Mouse (Mus musculus): ENCODE measurements around the gene Tomm70a. TPM values are rescaled to one million over a fixed set of nuclear protein-coding genes. Genes with fewer than 3 reads are reported as not detected.

Tomm70a gene
- polyA plus RNA-seq, 1 experiment: 51.6 TPM

GRCm38 (mm10) chr16:57127825-57128224 lies 6.3 kb downstream of the Tomm70a start:
- H3K27me3 ChIP-seq (ENCODE audit: control insufficient read depth, insufficient read depth, low read length): no peaks in the 10 kb centered on the region
- TF ChIP-seq POLR2A (IDR thresholded peaks at IDR 0.05; ENCODE audit: borderline replicate concordance, insufficient read depth, low read length): no peak
- no peak for TF ChIP-seq CTCF (IDR thresholded peaks at IDR 0.05; ENCODE audit: borderline replicate concordance, insufficient read depth, low read depth, low read length)
- H3K4me3 ChIP-seq (replicated peaks; ENCODE audit: insufficient read depth, low read depth, low read length): no peak overlapping the region
- H3K4me1 ChIP-seq (ENCODE audit: control insufficient read depth, insufficient read depth, low read length): peaks cover 7% of the 10 kb centered on the region
- WGBS: 94% methylated on average over 2 of the region's 2 CpGs
- no peak for DNase-seq
- H3K27ac ChIP-seq (ENCODE audit: insufficient read depth, low read length): no peak overlapping the region

GRCm38 (mm10) chr16:57130752-57131400 lies 9.4 kb downstream of the Tomm70a start:
- H3K4me1 ChIP-seq (ENCODE audit: control insufficient read depth, insufficient read depth, low read length): peaks cover 2% of the 10 kb centered on the region; the same call in 1 of the 2 replicates
- no peak for DNase-seq
- no peaks in the 10 kb centered on the region for H3K27me3 ChIP-seq (ENCODE audit: control insufficient read depth, insufficient read depth, low read length)
- H3K27ac ChIP-seq (ENCODE audit: insufficient read depth, low read length): no peak overlapping the region
- no peak overlapping the region for H3K4me3 ChIP-seq (replicated peaks; ENCODE audit: insufficient read depth, low read depth, low read length)
- TF ChIP-seq CTCF (IDR thresholded peaks at IDR 0.05; ENCODE audit: borderline replicate concordance, insufficient read depth, low read depth, low read length) (no peak), POLR2A (IDR thresholded peaks at IDR 0.05; ENCODE audit: borderline replicate concordance, insufficient read depth, low read length) (no peak)
- 81% methylated on average over 3 of the region's 3 CpGs for WGBS

DNA sequence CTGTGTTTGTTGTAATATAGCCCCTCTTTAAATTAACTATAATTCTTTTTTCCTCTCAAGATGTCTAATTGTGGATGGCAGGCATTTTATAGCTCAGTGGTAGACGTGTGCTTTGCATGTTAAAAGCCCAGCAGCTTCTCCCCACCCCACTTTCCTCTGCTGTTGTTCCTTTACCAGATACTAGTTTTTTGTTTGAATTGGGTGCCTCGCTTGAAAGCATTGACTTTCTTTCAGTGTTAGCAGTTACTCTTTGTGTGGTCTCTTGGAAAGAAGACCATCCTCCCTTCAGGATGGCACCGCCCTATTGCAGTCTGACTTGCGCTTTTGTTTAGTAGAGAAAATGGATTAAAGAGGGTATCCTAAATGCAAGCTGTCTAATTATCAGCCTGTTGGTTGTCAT lies 10.0 kb downstream of the Tomm70a start:
- Histone ChIP-seq H3K27me3 (ENCODE audit: control insufficient read depth, insufficient read depth, low read length) (no peaks in the 10 kb centered on the region), H3K4me1 (ENCODE audit: control insufficient read depth, insufficient read depth, low read length) (no peaks in the 10 kb centered on the region), H3K27ac (ENCODE audit: insufficient read depth, low read length) (no peak overlapping the region), H3K4me3 (replicated peaks; ENCODE audit: insufficient read depth, low read depth, low read length) (no peak overlapping the region)
- DNase-seq: no peak
- TF ChIP-seq CTCF (IDR thresholded peaks at IDR 0.05; ENCODE audit: borderline replicate concordance, insufficient read depth, low read depth, low read length): no peak
- no peak for TF ChIP-seq POLR2A (IDR thresholded peaks at IDR 0.05; ENCODE audit: borderline replicate concordance, insufficient read depth, low read length)
- 62% methylated on average over 4 of the region's 4 CpGs for whole genome bisulfite sequencing

DNA sequence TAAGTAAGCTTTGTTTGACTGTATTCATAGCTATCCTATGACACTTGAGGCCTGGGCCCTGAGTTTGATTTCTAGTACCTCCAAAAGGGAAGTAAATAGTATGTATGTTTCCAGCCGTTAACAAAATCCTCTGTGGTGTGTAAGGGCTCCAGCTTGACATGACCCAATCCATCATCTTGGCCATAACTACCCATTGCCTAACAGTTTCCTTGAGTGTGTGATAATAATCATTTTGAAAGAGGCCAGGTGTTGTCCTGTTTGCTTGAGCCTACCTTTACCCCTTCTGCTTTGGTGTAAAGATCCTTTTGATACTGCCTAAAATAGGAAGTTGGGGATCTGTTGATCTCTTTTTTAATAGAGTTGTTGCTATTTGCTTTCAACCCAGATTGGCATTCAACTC lies 10.8 kb downstream of the Tomm70a start:
- Histone ChIP-seq H3K4me3 (replicated peaks; ENCODE audit: insufficient read depth, low read depth, low read length) (no peak overlapping the region), H3K4me1 (ENCODE audit: control insufficient read depth, insufficient read depth, low read length) (no peaks in the 10 kb centered on the region), H3K27ac (ENCODE audit: insufficient read depth, low read length) (no peak overlapping the region), H3K27me3 (ENCODE audit: control insufficient read depth, insufficient read depth, low read length) (no peaks in the 10 kb centered on the region)
- WGBS: 80% methylated on average over 1 of the region's 1 CpGs
- TF ChIP-seq CTCF (IDR thresholded peaks at IDR 0.05; ENCODE audit: borderline replicate concordance, insufficient read depth, low read depth, low read length): no peak
- no peak for TF ChIP-seq POLR2A (IDR thresholded peaks at IDR 0.05; ENCODE audit: borderline replicate concordance, insufficient read depth, low read length)
- DNase-seq: no peak

DNA sequence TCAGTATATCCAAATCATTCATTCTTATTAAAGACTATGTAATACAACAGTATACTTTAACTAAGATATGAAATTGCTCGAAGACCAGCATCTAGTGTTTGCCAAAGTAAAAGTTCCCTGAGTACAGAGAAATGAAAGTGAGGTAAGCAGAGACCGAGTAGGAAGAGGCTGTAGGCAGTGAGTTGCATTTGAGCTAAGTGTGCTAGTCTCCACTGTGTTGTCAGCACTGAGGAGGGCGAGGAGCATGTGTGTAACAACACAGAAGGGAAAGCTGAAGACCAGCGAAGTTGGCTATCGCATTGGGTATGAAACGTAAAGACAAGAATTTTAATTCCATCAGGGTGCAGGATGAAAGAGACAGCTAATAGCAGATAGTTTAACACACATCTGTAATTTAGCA lies 12.1 kb downstream of the Tomm70a start:
- H3K27me3 ChIP-seq (ENCODE audit: control insufficient read depth, insufficient read depth, low read length): no peaks in the 10 kb centered on the region
- no peak for DNase-seq
- no peak for TF ChIP-seq POLR2A (IDR thresholded peaks at IDR 0.05; ENCODE audit: borderline replicate concordance, insufficient read depth, low read length)
- TF ChIP-seq CTCF (IDR thresholded peaks at IDR 0.05; ENCODE audit: borderline replicate concordance, insufficient read depth, low read depth, low read length): no peak
- 91% methylated on average over 6 of the region's 6 CpGs for WGBS
- no peak overlapping the region for H3K27ac ChIP-seq (ENCODE audit: insufficient read depth, low read length)
- no peak overlapping the region for H3K4me3 ChIP-seq (replicated peaks; ENCODE audit: insufficient read depth, low read depth, low read length)
- no peaks in the 10 kb centered on the region for H3K4me1 ChIP-seq (ENCODE audit: control insufficient read depth, insufficient read depth, low read length)

- no peak for DNase-seq
- WGBS: 97% methylated on average over 5 of the region's 5 CpGs
- TF ChIP-seq POLR2A (IDR thresholded peaks at IDR 0.05; ENCODE audit: borderline replicate concordance, insufficient read depth, low read length) (no peak), CTCF (IDR thresholded peaks at IDR 0.05; ENCODE audit: borderline replicate concordance, insufficient read depth, low read depth, low read length) (no peak)
- Histone ChIP-seq H3K4me1 (ENCODE audit: control insufficient read depth, insufficient read depth, low read length) (no peaks in the 10 kb centered on the region), H3K4me3 (replicated peaks; ENCODE audit: insufficient read depth, low read depth, low read length) (no peak overlapping the region), H3K27me3 (ENCODE audit: control insufficient read depth, insufficient read depth, low read length) (no peaks in the 10 kb centered on the region), H3K27ac (ENCODE audit: insufficient read depth, low read length) (no peak overlapping the region)
Measured at GRCm38 (mm10) chr16:57144741-57145140, 23.2 kb downstream of the Tomm70a start.

- Histone ChIP-seq H3K4me1 (ENCODE audit: control insufficient read depth, insufficient read depth, low read length) (no peaks in the 10 kb centered on the region), H3K4me3 (replicated peaks; ENCODE audit: insufficient read depth, low read depth, low read length) (no peak overlapping the region), H3K27ac (ENCODE audit: insufficient read depth, low read length) (no peak overlapping the region), H3K27me3 (ENCODE audit: control insufficient read depth, insufficient read depth, low read length) (no peaks in the 10 kb centered on the region)
- no peak for DNase-seq
- WGBS: 95% methylated on average over 4 of the region's 4 CpGs
- no peak for TF ChIP-seq CTCF (IDR thresholded peaks at IDR 0.05; ENCODE audit: borderline replicate concordance, insufficient read depth, low read depth, low read length)
- no peak for TF ChIP-seq POLR2A (IDR thresholded peaks at IDR 0.05; ENCODE audit: borderline replicate concordance, insufficient read depth, low read length)
Measured at GRCm38 (mm10) chr16:57151437-57151836, 29.9 kb downstream of the Tomm70a start.

DNA sequence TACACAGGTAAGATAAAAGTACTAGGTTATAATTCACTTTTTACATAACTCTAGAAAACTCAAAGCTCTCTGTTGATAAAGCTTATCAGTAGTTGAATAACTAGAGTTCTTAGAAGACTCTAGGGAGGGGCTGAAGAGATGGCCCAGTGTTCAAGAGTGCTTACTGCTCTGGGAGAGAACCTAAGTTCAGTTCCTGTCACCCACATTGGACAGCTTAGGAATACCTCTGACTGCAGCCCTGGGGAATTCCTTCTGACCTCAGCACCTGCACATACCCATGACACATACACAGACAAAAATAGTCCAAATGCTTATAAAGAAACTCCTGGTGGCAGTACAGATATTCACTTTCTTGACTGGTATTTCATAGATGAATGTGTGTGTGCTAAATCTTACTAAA lies 34.4 kb downstream of the Tomm70a start:
- H3K27me3 ChIP-seq (ENCODE audit: control insufficient read depth, insufficient read depth, low read length): no peaks in the 10 kb centered on the region
- DNase-seq: no peak
- no peak for TF ChIP-seq POLR2A (IDR thresholded peaks at IDR 0.05; ENCODE audit: borderline replicate concordance, insufficient read depth, low read length)
- TF ChIP-seq CTCF (IDR thresholded peaks at IDR 0.05; ENCODE audit: borderline replicate concordance, insufficient read depth, low read depth, low read length): no peak

More for the DNA sequence above, 34.4 kb downstream of the Tomm70a start:
- no peaks in the 10 kb centered on the region for H3K4me1 ChIP-seq (ENCODE audit: control insufficient read depth, insufficient read depth, low read length)
- H3K27ac ChIP-seq (ENCODE audit: insufficient read depth, low read length): no peak overlapping the region
- no peak overlapping the region for H3K4me3 ChIP-seq (replicated peaks; ENCODE audit: insufficient read depth, low read depth, low read length)
